Mouse (Mus musculus) heart, postnatal 4 days (tissue): ENCODE results near the gene Foxe3. TPM values are rescaled to one million over a fixed set of nuclear protein-coding genes. Genes with fewer than 3 reads are reported as not detected.
A peak's percentile ranks its signal among the peaks of the same experiment; 100 is the strongest.

Experiments
- DNase-seq: peaks from one replicate; pipeline ENCODE4 v3.0.0; 2021
- total RNA-seq, 2 experiments: library from RNA; stranded (reverse); gene quantifications; 2 replicates each; pipeline ENCODE4 v1.2.3; 2021

Gene Foxe3
- total RNA-seq, 2 experiments from 2014 or later, result not detected

- peak; percentile 64 for DNase-seq
These were observed 12.2 kb downstream of the Foxe3 start for GRCm38 (mm10) chr4:114913594-114913962.

- no peak for DNase-seq
These were observed 12.9 kb downstream of the Foxe3 start for GRCm38 (mm10) chr4:114912705-114913593.

- peak; percentile 52 for DNase-seq
These were observed 16.0 kb downstream of the Foxe3 start for GRCm38 (mm10) chr4:114909602-114910484.

GRCm38 (mm10) chr4:114908829-114909601 is 16.8 kb downstream of the Foxe3 start, which contains the start of gene Foxd2:
Gene Foxd2, minus strand, starts transcription at chr4:114908873.
- peak; percentile 95 for DNase-seq

- DNase-seq, result peak; percentile 18
These were observed 17.6 kb downstream of the Foxe3 start for GRCm38 (mm10) chr4:114907951-114908828.

- DNase-seq, result peak; percentile 17
These were observed 18.5 kb downstream of the Foxe3 start for GRCm38 (mm10) chr4:114907056-114907917.

GRCm38 (mm10) chr4:114905969-114906680 is 19.7 kb downstream of the Foxe3 start:
- no peak for DNase-seq

- DNase-seq, result no peak
These were observed 20.3 kb downstream of the Foxe3 start for GRCm38 (mm10) chr4:114905501-114905900.

- no peak for DNase-seq
These were observed 22.4 kb downstream of the Foxe3 start for GRCm38 (mm10) chr4:114903422-114903782.

- no peak for DNase-seq
These were observed 23.0 kb downstream of the Foxe3 start for GRCm38 (mm10) chr4:114902641-114903421.

GRCm38 (mm10) chr4:114901643-114902351 is 24.0 kb downstream of the Foxe3 start:
- DNase-seq, result no peak

GRCm38 (mm10) chr4:114900866-114901642 is 24.8 kb downstream of the Foxe3 start:
- no peak for DNase-seq

- no peak for DNase-seq
These were observed 25.9 kb downstream of the Foxe3 start for GRCm38 (mm10) chr4:114899885-114900284.

GRCm38 (mm10) chr4:114897853-114898252 is 28.0 kb downstream of the Foxe3 start:
- peak; percentile 48 for DNase-seq

GRCm38 (mm10) chr4:114882232-114882631 is 43.6 kb downstream of the Foxe3 start:
- no peak for DNase-seq

GRCm38 (mm10) chr4:114876441-114876972 is 49.3 kb downstream of the Foxe3 start:
- no peak for DNase-seq
